Mouse (Mus musculus): ENCODE measurements around the gene Vwa7.
A peak's percentile ranks its signal among the peaks of the same experiment; 100 is the strongest.
"Not testable (repeated sequence)": the region's sequence is repeated elsewhere in the genome, so short reads cannot be mapped to it uniquely, and the experiment has no call there.

Gene Vwa7

DNA sequence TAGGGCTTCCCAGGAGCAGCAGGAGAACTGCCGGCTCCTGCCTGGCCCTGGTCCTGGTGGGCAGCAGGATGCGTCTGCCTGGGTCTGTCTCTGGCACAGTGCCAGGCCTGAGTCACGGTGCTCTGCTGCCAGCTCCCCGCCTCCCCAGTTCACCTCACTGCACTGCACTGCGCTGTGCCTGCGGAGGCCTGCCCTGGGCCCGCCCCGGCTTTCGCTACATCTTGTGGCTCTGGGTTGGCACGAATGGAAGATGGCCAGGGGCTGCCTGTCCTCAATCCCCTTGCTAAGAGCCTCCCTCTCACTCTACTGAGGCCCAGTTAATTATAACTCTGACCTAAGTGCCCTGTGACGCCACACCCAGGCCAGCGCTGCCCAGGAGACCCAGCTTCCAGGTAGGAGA, at the start of gene Vwa7:
Gene Vwa7 (plus strand): TSS at position 204 of the 400 bp plus-strand sequence.
- peak; percentile 72 for DNase-seq (ENCODE audit: low spot score)

DNA sequence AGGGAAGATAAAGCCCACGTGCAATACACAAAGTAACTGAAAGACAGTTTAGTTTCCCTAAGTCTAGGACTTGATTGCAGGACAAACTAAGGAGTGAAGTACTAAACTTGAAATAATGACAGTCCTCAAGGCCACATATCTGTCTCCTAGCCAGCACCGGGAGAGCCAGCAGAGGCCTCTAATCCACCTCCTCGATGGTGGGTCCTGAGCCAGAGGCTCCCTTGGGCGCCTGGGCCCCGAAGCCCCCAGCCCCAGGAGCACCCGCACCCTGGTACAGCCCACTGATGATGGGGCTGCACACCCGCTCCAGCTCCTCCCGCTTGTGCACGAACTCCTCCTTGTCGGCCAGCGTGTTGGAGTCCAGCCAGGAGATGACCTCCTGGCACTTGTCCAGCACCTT, 46.6 kb upstream of the Vwa7 start, which contains the start of gene Gm20481:
Gene Gm20481 (plus strand): TSS at position 91 of the 400 bp plus-strand sequence.
- not testable (repeated sequence) for DNase-seq (ENCODE audit: low spot score)

DNA sequence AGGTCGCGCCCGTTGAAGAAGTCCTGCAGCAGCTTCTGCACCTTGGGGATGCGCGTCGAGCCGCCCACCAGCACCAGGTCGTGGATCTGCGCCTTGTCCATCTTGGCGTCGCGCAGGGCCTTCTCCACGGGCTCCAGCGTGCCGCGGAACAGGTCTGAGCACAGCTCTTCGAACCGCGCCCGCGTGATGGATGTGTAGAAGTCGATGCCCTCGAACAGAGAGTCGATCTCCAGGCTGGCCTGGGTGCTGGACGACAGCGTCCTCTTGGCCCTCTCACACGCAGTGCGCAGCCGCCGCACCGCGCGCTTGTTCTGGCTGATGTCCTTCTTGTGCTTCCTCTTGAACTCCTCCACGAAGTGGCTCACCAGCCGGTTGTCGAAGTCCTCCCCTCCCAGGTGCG, 45.5 kb upstream of the Vwa7 start:
- DNase-seq (ENCODE audit: low spot score): not testable (repeated sequence)

DNA sequence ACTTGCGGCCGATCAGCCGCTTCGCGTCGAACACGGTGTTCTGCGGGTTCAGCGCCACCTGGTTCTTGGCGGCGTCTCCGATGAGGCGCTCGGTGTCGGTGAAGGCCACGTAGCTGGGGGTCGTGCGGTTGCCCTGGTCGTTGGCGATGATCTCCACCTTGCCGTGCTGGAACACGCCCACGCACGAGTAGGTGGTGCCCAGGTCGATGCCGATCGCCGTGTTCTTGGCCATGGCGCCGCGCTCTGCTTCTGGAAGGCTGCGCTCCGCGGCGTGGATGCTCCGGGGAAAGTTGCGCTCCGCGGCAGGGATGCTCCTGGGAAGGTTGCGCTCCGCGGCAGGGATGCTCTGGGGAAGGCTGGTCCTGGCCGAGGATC, 44.7 kb upstream of the Vwa7 start:
- DNase-seq (ENCODE audit: low spot score): not testable (repeated sequence)

DNA sequence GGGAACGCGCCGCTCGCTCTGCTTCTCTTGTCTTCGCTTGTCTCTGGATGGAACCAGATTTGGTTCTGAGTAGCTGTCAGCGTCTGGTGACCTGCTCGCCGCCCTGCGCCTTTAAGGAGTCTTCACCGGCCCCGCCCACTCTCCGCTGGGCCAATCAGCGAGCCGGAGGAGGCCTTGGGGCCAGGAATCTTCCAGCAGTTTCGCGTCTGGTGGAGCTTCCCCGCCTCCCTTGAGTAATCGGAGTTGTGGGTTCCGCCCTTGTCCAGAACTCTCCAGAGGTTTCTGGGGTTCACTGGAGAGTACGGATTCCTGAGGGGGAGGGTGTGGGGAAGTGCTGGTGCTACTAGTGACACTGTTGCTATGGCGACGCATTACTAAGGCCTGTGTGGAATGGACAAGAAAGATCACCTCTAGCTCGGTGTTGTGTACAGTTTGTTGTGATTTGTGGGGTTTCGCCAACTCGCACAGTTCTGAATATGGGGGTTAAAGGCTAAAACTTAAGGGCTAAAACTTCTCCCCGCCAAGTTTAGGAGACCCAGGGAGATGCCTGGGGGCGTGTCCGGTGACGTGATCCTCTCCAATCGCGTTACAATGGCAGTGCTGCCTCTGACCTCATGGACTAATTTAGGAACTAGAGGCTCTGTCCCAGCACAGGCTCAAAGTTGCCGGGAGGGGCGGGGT, 44.2 kb upstream of the Vwa7 start, which contains the start of the genes Hspa1a and Hspa1l:
Gene Hspa1a (minus strand): TSS at position 88 of the 681 bp plus-strand sequence.
Gene Hspa1l (plus strand): TSS at position 635 of the 681 bp plus-strand sequence.
- DNase-seq (ENCODE audit: low spot score): peak; percentile 82

DNA sequence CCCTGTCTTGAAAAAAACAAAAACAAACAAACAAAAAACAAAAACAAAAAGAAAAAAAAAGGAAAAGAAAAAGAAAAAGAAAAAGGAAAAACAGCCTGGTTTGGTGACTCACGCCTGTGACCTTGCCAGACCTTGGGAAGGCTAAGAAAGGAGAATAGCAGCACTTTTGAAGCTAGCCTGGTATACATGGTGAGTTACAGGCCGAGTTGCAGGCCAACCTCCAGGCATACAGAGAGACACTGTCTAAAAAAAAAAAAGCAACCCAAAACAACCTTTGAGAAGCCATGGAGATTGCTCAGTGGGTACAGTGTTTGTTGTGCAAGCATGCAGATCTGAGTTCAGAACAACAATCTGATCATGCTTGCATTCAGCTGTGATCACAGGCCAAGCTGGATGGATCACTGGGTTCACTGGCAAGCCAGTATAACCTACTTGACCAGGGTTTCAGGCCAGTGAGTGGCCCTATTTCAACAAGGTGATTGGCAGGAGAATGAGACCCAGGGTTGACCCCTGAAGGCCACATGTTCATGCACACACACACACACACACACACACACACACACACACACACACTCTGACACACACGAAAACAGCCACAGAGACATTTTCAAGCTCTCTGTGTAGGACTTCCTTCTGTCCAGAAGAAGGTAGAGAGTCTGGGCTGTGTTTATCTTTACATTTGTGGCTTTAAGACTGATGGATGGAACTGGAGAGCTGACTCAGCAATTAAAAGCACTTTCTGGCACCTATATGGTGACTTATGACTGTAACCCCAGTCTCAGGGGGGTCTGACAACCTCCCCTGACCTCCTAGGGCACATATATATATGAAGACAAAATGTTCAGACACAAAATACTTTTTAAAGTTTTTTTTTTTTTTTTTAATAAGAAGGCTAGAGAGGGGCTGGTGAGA, 40.5 kb upstream of the Vwa7 start:
- DNase-seq (ENCODE audit: low spot score): no peak

DNA sequence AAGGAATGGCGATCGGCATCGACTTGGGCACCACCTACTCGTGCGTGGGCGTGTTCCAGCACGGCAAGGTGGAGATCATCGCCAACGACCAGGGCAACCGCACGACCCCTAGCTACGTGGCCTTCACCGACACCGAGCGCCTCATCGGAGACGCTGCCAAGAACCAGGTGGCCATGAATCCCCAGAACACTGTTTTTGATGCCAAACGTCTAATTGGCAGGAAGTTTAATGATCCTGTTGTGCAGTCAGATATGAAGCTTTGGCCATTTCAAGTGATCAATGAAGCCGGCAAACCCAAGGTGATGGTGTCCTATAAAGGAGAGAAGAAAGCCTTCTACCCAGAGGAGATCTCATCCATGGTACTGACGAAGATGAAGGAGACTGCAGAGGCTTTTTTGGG, 39.4 kb upstream of the Vwa7 start:
- no peak for DNase-seq (ENCODE audit: low spot score)

DNA sequence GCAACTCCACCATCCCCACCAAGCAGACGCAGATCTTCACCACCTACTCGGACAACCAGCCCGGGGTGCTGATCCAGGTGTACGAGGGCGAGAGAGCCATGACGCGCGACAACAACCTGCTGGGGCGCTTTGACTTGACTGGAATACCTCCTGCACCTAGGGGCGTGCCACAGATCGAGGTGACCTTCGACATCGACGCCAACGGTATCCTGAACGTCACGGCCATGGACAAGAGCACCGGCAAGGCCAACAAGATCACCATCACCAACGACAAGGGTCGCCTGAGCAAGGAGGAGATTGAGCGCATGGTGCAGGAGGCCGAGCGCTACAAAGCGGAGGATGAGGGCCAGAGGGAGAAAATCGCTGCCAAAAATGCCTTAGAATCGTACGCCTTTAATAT, 38.1 kb upstream of the Vwa7 start:
- no peak for DNase-seq (ENCODE audit: low spot score)

DNA sequence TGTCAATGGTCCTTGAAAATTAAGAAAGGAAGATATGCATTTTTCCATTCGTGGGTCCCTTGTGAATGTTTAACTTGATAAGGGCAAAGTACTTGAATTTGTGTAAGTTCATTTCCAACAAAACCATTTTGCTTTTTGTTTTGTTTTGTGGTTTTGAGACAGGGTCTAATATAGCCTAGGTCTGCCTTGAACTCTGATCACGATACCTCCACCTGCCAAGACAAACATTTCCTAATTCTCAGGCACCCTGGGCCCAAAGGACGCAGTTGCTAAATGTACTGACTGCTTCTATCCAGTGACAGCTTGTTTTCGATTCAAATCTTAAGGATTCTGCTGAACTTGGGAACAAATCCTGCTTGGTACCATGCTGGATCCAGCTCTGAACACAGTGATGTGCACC, 36.7 kb upstream of the Vwa7 start:
- no peak for DNase-seq (ENCODE audit: low spot score)

DNA sequence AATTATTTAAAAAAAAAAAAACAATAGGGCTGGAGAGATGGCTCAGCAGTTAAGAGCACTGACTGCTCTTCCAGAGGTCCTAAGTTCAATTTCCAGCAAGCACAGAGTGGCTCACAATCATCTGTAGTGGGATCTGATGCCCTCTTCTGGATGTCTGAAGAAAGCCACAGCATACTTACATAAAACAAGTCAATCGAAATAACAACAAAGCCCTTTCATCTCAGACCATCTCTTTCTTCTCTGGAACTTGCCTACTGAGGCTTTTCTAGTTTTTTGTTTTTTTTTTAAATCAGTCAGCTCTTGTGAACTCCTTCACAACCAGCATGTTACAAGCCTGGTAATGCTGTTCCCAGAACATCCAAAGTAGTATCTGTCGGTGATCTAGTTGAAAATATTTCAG, 35.7 kb upstream of the Vwa7 start:
- no peak for DNase-seq (ENCODE audit: low spot score)

DNA sequence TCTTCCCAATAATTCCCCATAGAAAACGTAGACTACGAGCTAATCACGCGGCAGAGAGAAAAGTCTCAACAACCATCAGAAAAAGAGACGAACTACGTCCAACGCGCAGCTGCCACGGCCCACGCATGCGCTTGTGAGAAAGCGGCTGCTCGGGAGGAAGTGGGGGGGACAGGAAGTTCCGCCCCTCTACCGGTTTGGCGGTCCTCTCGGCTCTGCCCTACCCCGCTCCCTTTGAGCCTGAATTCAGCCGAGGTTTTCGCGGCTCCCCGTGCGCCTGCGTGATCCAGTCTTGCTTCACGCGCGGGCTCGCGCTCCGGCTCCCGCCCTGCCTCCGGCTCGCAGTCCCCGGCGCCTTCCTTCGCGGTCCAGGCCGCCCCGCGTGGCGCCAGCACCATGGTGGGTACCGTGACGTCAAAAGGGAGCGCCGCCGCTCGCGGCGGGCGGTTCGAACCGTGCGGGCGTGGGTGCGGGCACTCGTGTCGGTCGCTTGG, 34.6 kb upstream of the Vwa7 start, which contains the start of gene Lsm2:
Gene Lsm2 (plus strand): TSS at position 173 of the 491 bp plus-strand sequence.
- peak; percentile 92 for DNase-seq (ENCODE audit: low spot score)

DNA sequence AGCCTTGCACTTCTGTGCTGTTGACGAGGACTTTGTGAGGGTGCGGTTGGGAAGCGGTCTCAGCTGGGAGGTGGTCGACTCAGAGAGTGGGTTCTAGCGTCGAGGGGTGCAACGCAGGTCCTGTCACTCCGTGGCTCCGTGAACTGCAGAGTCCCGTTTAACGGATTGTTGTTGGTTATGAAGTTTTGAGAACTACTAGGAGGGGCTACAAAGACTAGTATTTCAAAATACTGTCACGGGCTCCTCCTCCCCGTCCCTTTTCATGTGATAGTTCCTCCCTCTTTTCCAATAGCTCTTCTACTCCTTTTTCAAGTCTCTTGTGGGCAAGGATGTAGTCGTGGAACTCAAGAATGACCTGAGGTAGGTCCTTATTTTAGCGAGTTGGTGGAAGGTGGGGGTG, 34.1 kb upstream of the Vwa7 start:
- DNase-seq (ENCODE audit: low spot score): no peak

DNA sequence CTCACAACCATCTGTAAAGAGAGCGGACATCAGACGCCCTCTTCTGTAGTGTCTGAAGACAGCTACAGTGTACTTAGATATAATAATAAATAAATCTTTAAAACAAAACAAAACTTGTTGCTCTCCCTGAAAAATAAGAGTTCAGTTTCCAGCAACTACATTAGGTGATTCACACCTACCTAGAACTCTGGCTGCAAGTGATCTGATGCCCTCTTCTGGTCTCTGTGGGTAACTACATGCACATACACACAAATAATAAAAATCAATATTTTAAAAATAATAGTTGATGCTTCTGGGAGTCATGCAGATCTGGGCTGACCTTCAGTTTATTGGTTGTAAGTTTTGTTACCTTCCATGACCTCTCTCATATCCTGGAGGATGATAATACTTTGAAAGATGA, 32.2 kb upstream of the Vwa7 start:
- no peak for DNase-seq (ENCODE audit: low spot score)

DNA sequence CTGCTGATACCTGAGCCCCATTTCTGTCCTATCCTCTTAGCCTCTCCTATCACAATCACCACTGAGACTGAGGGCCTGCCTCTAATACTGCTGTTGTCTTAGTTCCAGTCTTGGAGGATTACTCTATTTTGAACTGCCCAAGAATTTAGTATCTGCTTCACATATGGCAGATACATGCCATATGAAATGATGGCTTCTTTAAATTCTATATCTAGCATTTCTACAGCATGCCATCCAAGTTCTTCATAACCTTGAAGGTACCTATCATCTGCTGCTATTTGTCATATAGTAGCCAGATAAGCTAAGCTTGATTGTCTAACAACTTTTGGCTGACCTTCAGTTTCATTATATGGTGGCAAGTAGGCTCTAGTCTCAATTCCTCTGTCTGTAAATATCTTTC, 21.6 kb upstream of the Vwa7 start:
- DNase-seq (ENCODE audit: low spot score): no peak

DNA sequence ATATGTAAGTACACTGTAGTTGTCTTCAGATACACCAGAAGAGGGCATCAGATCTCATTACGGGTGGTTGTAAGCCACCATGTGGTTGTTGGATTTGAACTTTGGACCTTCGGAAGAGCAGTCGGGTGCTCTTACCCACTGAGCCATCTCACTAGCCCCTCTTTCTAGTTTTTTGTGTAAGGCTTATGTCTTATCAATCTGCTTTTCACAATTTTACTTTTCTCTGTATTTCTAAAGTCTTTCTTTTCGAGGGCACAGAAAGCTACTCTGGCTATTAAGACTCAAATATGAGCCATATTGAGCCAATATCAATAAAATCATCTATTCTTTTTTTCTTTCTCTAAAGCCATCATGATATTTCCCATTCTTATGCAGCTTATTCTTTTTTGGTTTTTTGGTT, 21.2 kb upstream of the Vwa7 start:
- DNase-seq (ENCODE audit: low spot score): not testable (repeated sequence)

DNA sequence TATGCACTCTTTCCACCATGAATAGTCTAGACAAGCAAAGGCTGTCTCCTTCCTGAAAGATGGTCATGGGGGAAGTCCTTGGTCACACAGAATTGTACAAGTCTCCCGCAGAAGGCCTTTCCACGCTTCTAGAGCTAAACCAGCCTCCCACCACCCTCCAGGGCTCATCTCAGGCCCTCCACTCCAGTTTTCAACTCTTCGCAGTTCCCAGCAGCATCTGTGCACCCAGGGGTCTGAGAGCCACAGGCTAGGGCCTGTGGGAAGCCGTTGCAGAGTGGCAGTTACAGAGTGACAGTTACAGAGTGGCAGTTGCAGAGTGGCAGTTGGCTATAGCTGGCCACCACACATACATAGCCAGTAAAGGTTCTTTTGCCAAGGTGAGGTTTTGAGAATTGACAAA, 20.5 kb upstream of the Vwa7 start:
- not testable (repeated sequence) for DNase-seq (ENCODE audit: low spot score)

DNA sequence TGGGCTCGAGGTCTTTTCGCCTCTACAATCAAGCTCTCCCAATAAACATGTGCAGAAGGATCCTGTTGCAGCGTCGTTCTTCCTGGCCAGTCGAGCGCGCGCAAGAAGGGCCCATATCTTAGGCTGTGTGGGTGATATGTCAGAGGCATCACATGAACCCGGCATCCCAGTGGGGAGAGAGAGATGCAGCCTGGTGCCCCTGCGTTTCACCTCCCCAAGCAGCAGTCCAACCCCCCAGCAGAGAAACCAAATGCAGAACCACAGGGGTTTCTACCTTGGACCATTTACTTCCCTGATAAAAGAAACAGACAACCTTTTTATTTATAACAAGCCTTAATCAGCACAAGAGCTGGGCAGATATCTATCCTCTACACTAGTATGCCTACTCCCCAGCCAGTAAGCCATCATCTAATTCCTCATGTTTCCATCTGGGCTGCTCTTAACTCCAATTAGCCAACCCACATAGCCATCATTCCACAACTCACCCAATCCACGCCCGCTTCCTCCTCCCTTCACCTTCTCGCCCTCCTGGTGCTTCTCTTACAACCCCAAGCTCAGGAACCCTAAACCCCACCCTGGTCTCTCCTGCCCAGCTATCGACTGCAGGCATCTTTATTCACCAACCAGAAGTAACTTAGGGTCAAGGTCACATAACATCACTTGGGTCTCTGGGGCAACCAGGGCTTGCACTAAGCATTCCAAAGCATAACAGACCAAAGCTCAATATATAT, 19.8 kb upstream of the Vwa7 start:
- DNase-seq (ENCODE audit: low spot score): no peak

DNA sequence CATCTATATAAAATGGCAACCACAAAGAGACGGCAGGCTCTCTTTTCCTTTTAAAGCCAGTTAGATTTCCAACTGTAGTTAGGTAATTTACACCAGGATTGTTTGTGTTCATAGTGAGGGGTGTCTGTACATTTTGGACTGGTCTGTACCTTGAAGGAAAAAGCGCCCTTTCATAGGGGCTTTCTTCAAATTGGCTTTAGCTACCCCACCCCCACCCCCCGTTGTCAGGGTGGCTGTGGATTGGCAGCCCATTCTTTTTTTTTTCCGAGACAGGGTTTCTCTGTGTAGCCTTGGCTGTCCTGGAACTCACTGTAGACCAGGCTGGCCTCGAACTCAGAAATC, 19.3 kb upstream of the Vwa7 start:
- DNase-seq (ENCODE audit: low spot score): no peak

DNA sequence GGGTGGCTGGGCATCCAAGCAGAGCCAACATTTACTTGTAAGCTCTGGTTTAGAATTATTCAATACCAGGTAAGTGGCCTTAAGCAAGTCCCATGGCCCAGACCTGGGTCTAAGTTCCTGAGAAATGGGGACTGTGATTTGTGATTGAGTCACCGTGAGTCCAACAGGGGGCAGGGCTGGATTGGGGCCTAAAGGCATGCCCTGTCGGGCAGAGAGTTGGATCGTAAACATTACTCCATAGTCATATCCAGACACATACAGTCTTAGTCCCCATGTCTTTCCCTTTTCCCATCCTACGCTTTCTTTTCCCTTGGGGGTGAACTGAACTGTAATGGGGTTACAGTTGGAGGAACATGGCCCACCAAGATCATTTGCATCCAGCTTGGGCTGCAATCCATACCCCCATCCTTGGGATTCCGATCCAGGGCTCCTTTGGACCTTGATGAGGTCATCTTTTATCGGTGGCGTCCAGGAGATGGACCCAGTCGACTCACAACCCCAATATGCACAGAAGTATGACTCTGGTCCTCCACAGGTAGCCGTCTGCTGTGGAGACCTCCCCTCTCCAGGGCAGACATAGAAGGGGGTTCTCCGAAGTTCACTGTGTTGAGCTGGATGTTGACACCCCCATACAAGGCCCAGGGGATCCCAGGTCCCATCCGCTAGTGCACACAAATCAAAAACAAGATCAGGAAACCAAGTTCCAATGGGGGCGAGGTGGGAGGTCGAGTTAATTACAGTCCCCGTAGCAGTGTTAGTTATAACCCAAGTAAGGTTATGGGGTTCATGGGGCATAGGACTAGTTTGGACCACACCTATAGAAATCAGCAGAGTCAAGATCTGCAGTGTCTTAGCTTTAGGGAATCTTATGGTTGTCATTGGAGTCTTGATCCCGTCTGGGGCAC, 17.6 kb upstream of the Vwa7 start:
- DNase-seq (ENCODE audit: low spot score): no peak

DNA sequence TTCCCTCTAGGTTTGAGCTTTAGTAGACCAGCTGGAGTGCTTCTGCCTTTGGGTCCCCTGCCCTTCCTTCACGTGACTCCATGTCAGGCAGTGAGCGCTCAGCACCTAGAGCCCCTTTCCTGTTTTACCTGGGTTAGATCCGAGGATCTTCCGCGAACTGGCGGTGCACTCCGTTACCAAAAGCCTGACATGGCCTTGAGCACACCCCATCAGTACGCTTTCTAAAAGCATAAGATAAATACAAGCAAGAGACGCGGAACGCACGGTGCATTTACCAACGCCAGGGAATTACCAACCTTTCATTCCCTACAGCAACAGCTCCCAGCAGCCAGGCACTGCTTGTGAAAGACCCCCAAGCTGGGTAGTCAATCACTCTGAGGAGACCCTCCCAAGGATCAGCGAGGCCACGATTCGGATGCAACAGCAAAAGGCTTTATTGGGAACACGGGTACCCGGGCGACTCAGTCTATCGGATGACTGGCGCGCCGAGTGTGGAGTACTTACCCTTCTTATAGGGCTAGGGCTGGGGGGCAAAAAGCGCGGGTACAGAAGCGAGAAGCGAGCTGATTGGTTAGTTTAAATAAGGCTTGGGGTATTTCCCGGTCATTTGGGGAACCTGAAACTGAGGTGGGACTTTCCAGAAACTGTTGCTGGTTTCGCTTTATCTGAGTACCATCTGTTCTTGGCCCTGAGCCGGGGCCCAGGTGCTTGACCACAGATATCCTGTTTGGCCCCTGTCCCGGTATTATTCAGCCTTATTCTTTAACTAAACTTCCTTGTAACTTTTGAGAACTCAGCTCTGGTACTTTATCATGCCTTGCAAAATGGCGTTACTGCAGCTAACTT, 16.3 kb upstream of the Vwa7 start:
- DNase-seq (ENCODE audit: low spot score): not testable (repeated sequence)
